In the genomic region with DNA sequence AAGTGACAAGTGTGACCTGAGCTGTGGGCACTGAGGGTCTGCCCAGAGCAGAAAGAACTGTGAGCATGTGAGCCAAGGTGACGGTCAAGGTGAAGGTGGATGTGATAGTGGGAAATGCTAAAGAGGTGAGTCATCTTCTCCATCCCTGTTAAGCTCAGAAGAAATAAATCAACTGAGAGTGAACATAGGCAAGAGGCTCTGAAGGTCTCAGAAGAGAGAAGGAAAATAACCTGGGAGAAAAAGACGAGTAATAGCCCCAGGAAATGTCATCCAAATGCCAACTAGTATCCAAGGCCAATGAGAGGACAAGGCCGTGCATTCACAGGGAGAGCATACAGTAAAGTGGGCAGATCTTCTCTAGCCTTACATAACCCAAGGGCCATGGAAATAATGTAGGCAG, we compare ENCODE assay signal across 23 mouse cellular contexts.
"Had no signal": no experiment of that assay in that cellular context is flagged by ENCODE, and none has a peak within 500 bp of the region (broad histone marks: within the 10 kb centered on the region; RNA-seq: fewer than 3 reads in every experiment).

No protein-coding gene starts in this region.

- DNase-seq: kidney, postnatal 10 days; kidney, postnatal 36 days; layer of hippocampus, adult 9-11 months; liver; lung, adult 18-20 months; lung, postnatal 10 days; lung, postnatal 36 days; midbrain, embryonic 14.5 days; right cerebral cortex, adult 18-20 months; right cerebral cortex, postnatal 14 days; right cerebral cortex, postnatal 4 days; thymus, adult 2 months; thymus, postnatal 14 days; thymus, postnatal 4 days had no signal

- H3K4me1 ChIP-seq: limb, embryonic 10.5 days; limb, embryonic 13.5 days; liver, embryonic 12.5 days; liver, embryonic 15.5 days; lung, embryonic 15.5 days; megakaryocyte, embryonic 14.5 days; midbrain, embryonic 10.5 days had no signal

- H3K9me3 ChIP-seq: kidney, embryonic 15.5 days; limb, embryonic 10.5 days; limb, embryonic 13.5 days; liver, embryonic 12.5 days; liver, embryonic 15.5 days; lung, embryonic 15.5 days; megakaryocyte, embryonic 14.5 days; midbrain, embryonic 10.5 days had no signal

- H3K4me3 ChIP-seq: kidney, embryonic 15.5 days; limb, embryonic 10.5 days; limb, embryonic 13.5 days; liver, embryonic 12.5 days; liver, embryonic 15.5 days; lung, embryonic 15.5 days; megakaryocyte, embryonic 14.5 days; midbrain, embryonic 10.5 days had no signal

- H3K36me3 ChIP-seq: kidney, embryonic 15.5 days; liver, embryonic 12.5 days; liver, embryonic 15.5 days; lung, embryonic 15.5 days; midbrain, embryonic 10.5 days had no signal

- H3K27ac ChIP-seq: kidney, embryonic 15.5 days; limb, embryonic 10.5 days; limb, embryonic 13.5 days; liver, embryonic 12.5 days; liver, embryonic 15.5 days; lung, embryonic 15.5 days; midbrain, embryonic 10.5 days; stomach, postnatal 0 days had no signal

- H3K27me3 ChIP-seq: kidney, embryonic 15.5 days; limb, embryonic 13.5 days; liver, embryonic 12.5 days; liver, embryonic 15.5 days; lung, embryonic 15.5 days; megakaryocyte, embryonic 14.5 days had no signal
